Mouse (Mus musculus) WW6 (cell line): ENCODE measurements at regions not wholly inside any gene's neighbourhood (a gene's known extent, or its start where the extent isn't known, plus 50 kb on each side); places are given as distances from the start of the nearest gene placed in this dataset.

Experiments used
- DNase-seq: peaks from one replicate; pipeline ENCODE4 v3.0.0-alpha.2; 2013; ENCODE audit warnings: low read depth, low spot score

DNA sequence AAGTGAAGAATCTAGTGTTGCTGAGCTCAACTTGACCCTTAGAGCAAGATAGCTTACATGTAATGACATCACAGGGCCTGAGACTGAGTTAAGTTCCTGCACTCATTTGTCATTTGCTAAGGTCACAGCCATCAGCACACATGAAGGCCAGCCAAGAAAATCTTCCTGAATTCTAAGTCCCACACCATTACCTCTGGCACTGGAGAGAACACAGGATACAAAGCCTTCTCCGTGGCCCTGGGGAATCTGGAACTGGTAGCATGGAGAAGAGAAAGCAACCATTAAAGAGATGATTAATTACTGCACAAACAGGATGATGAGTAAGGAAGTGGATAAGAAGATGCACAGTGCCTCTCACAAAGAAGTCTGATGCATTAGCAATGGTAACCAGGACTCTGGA is 232.0 kb downstream of the Wdr72 start:
- DNase-seq, result no peak

DNA sequence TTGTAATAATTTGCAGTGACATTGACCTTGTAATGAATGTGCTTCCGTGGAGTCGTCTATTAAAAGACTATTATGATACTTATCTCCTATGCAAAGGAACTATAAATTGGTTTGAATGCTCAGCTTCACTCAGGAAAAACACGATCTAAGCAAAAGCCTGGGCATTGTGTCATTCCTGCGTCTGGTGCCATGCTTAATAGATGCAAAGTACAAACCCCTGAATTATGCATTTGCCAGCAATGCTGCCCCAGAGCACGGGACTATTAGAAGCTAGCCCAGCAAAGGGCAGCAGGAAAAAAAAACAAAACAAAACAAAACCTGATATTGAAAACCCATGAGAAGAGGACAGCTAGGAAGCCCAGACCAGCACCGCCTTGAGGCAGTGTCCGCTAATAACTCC is 234.9 kb downstream of the Wdr72 start:
- no peak for DNase-seq

GRCm38 (mm10) chr9:74348776-74349175 is 238.6 kb downstream of the Wdr72 start:
- DNase-seq, result no peak

GRCm38 (mm10) chr9:74365930-74366438 is 255.8 kb downstream of the Wdr72 start:
- no peak for DNase-seq

DNA sequence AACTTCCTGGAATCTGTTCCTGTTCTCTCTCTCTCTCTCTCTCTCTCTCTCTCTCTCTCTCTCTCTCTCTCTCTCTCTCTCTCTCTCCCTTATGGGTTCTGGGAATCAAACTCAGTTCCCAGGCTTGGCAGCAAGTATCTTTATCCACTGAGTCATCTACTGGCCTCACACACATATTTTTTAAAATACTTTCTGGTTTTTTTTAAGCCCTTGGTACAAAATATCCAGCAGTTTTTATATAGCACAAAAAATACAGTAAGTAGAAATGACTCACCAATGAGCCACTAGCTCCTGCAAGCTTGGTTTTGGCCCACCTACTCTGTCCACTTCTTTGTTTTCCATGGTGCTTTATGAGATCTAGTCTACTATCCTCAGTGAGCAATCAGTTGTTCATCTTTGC is 266.0 kb downstream of the Wdr72 start:
- DNase-seq, result no peak

- no peak for DNase-seq
Observed at GRCm38 (mm10) chr9:74377204-74377603, 267.0 kb downstream of the Wdr72 start.

GRCm38 (mm10) chr9:74384206-74384896 is 274.2 kb downstream of the Wdr72 start:
- no peak for DNase-seq

- no peak for DNase-seq
Observed at GRCm38 (mm10) chr9:74425594-74425993, 315.4 kb downstream of the Wdr72 start.

DNA sequence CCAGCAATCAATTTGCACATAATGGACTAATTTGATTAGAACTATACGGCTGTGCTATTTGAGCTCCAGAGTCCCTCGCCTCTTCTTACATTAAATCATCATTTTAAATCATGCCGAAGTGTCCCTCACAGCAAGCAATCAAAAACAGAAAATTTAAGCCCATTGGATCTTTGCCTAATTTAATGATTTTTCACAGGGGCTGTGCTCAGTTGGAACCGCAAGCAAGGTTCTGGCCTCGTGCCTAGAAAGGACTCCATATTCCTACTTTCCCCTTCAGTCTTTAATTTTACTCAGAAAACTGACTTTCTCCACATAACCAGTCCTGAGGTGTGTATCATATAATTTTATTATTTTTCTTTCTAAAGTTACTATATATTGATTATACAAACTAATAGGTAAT is 339.8 kb downstream of the Wdr72 start:
- no peak for DNase-seq

- no peak for DNase-seq
Observed at GRCm38 (mm10) chr9:74461084-74461483, 350.9 kb downstream of the Wdr72 start.

DNA sequence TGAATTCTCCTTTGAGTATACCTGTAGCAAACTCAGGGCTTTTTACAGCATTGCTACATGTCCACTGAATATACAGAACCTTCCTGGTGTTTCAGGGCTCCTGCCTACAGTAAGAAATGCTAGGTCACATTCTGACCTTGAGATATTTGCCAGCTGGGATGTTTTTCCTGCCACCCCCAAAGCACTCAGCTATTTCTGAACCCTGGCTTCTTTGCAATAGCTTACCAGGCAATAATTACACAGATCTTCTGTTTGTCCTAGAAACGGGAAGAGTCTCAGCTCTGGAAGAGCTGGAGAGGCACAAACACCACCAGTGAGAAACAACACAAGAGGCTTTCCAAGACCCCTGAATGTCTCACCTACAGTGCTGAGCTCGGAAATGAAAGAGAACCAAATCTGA is 366.7 kb downstream of the Wdr72 start:
- DNase-seq, result no peak

DNA sequence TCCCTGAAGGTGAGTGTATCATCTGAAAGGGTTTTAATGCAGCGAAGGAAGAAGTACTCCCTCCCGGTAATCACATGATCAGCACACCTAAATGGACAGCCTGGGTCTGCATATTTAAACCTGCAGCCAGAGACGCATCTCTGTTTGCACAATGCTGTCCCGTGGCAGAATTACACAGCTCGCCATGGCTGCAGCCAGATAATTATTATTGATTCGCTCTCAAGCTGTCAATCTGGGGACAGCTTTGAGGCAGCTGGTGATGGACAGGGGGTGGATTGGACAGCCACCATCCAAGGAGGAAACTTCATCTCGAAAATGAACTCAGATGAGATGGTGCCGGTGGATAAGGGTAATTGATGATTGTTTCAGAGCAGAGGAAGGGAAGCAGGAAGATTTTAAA is 369.1 kb downstream of the Wdr72 start:
- no peak for DNase-seq

DNA sequence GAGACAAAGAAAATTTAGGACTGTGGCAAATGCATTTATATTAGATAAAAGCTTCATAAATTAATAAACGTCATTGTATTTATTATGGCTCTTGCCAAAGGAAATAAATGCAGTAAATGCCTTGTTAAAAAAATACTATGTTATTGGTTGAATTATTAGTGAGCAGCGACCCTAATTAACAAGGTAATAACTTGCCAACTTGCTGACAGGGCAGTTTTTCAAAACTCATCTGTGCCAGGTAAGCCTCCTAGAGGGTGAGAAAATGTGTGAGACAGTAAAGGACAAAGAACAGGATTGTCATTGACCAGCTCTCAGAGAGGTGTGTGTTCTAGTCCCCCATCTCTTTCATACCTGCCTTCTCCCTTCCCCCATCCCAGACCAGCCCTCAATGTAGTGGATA is 347.8 kb upstream of the Onecut1 start:
- no peak for DNase-seq

DNA sequence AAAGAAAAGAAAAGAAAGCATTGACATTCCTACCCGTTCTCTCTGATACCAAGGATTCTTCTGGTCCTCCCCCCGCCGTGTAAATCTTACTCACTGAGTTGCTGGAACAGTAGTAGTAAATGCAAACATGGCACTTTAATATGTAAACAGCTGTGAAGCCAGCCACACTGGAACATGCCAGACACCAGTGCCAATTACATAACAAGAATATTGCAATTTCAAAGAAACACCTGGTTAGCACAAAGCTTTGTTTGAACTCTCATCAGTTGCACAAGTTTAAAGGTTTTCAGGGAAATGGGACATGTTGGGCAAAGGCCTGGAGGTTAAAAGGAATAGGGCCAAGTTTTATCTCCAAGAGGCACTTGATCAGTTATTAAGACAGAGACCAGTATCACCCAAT is 333.2 kb upstream of the Onecut1 start:
- no peak for DNase-seq

GRCm38 (mm10) chr9:74530317-74530716 is 331.4 kb upstream of the Onecut1 start:
- peak; percentile 13 for DNase-seq

- no peak for DNase-seq
Observed at GRCm38 (mm10) chr9:74530748-74531147, 331.0 kb upstream of the Onecut1 start.

GRCm38 (mm10) chr9:74531986-74532385 is 329.7 kb upstream of the Onecut1 start:
- DNase-seq, result no peak

- DNase-seq, result no peak
Observed at GRCm38 (mm10) chr9:74534976-74535375, 326.7 kb upstream of the Onecut1 start.

- DNase-seq, result no peak
Observed at GRCm38 (mm10) chr9:74556116-74556515, 305.6 kb upstream of the Onecut1 start.

DNA sequence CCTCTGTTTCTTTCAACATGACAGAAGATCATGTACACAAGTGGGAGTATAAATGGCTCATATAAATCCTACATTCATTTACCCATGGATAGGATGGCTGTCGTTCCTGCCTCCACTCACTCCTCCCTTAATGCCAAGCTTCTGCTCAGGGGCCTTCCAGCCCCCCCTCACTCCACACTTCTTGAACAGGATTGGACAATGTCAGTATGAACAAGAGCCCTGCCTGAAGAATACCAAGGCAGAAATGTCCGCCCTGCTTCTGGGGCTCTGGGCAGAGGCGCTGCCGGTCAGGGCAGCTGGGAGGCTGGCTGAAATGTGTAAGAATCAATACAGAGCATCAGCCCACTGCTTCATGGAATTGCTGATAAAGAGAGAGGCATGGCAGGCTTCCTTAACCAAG is 269.0 kb upstream of the Onecut1 start:
- no peak for DNase-seq

GRCm38 (mm10) chr9:74593970-74594369 is 267.8 kb upstream of the Onecut1 start:
- no peak for DNase-seq

- DNase-seq, result no peak
Observed at GRCm38 (mm10) chr9:74604415-74604814, 257.3 kb upstream of the Onecut1 start.

- DNase-seq, result no peak
Observed at GRCm38 (mm10) chr9:74621957-74622356, 239.8 kb upstream of the Onecut1 start.

DNA sequence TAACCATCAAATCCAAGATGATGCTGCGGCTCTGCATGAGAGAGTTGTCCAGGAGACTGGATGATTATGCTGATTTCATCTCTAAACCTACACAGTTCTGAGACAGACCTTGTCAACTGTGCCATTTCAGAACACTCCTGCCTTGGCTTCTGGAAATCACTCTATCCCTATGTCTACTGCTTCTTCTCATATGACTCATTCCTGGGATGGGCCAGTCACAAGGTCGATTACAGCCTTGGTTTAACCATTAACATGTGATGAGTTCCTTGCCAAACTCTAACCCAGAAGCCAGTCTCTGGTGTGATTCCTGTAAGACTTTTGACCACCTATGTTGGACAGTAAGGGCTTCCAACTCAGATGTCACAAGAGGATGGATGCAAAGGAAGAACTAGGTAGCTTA is 216.3 kb upstream of the Onecut1 start:
- no peak for DNase-seq
